In genomic region chr16:11343292-11343815, GRCm38 (mm10) we compare ENCODE assay signal across 11 mouse cellular contexts. TPM values are rescaled to one million over a fixed set of nuclear protein-coding genes. Genes with fewer than 3 reads are reported as not detected.
DNase-seq lines count a peak whose midpoint lies in the region; ATAC-seq and TF ChIP-seq lines count a peak whose summit lies in the region.
"Had no signal": no experiment of that assay in that cellular context is flagged by ENCODE, and none has a peak within 500 bp of the region (broad histone marks: within the 10 kb centered on the region; RNA-seq: fewer than 3 reads in every experiment).

No protein-coding gene starts in this region.

- H3K9me3 ChIP-seq in kidney, embryonic 14.5 days (ENCODE audit: control insufficient read depth, low read length), result no peaks in the 10 kb centered on the region
- no peaks in the 10 kb centered on the region for H3K9me3 ChIP-seq in intestine, postnatal 0 days (ENCODE audit: control insufficient read depth)
- H3K9me3 ChIP-seq: stomach, embryonic 15.5 days had no signal

- H3K4me3 ChIP-seq in kidney, embryonic 14.5 days (ENCODE audit: low read length), result no peak overlapping the region
- H3K4me3 ChIP-seq in intestine, postnatal 0 days (ENCODE audit: low read depth, low read length), result no peak overlapping the region
- H3K4me3 ChIP-seq: stomach, embryonic 15.5 days had no signal

- peak; percentile 60 for DNase-seq in kidney, adult 9 months
- DNase-seq in c-Kit-positive CD71-negative TER-119-negative erythroid progenitor cells, embryonic 14.5 days (ENCODE audit: low read depth), result peak; percentile 19
- DNase-seq in cerebellum, postnatal 36 days, result no peak
- DNase-seq in ovary, adult 18-20 months (ENCODE audit: low spot score), result no peak
- DNase-seq: cerebellum, adult 11 months had no signal

- no peak overlapping the region for H3K4me2 ChIP-seq in kidney, embryonic 14.5 days (replicated peaks; ENCODE audit: low read depth, low read length)
- H3K4me2 ChIP-seq in intestine, postnatal 0 days (replicated peaks; ENCODE audit: low read depth), result no peak overlapping the region
- H3K4me2 ChIP-seq: stomach, embryonic 15.5 days had no signal

- 75% methylated on average over 4 of the region's 4 CpGs for WGBS in kidney, embryonic 14.5 days
- WGBS in intestine, postnatal 0 days, result 61% methylated on average over 4 of the region's 4 CpGs

- no peak overlapping the region for H3K9ac ChIP-seq in kidney, embryonic 14.5 days (ENCODE audit: low read depth, low read length)
- no peak overlapping the region for H3K9ac ChIP-seq in intestine, postnatal 0 days (ENCODE audit: low read depth, low read length)
- H3K9ac ChIP-seq: stomach, embryonic 15.5 days had no signal

- H3K27me3 ChIP-seq in kidney, embryonic 14.5 days (ENCODE audit: control insufficient read depth, insufficient read depth, low read length), result no peaks in the 10 kb centered on the region
- H3K27me3 ChIP-seq in intestine, postnatal 0 days (replicated peaks; ENCODE audit: control insufficient read depth, insufficient read depth, low read length), result no peaks in the 10 kb centered on the region
- H3K27me3 ChIP-seq: stomach, embryonic 15.5 days had no signal

- H3K36me3 ChIP-seq in kidney, embryonic 14.5 days (ENCODE audit: control insufficient read depth, insufficient read depth, low read length), result no peaks in the 10 kb centered on the region
- no peaks in the 10 kb centered on the region for H3K36me3 ChIP-seq in intestine, postnatal 0 days (ENCODE audit: control insufficient read depth, insufficient read depth)
- H3K36me3 ChIP-seq: stomach, embryonic 15.5 days had no signal

- no peak overlapping the region for H3K27ac ChIP-seq in kidney, embryonic 14.5 days (ENCODE audit: low read depth, low read length)
- H3K27ac ChIP-seq in intestine, postnatal 0 days (ENCODE audit: low read depth, low read length), result no peak overlapping the region; the same call in 1 of the 2 replicates
- H3K27ac ChIP-seq: stomach, embryonic 15.5 days had no signal

- TF ChIP-seq CTCF in intestine, postnatal 0 days (IDR thresholded peaks at IDR 0.05; ENCODE audit: low read depth), result no peak

- H3K4me1 ChIP-seq in kidney, embryonic 14.5 days (ENCODE audit: control insufficient read depth, insufficient read depth, low read length), result no peaks in the 10 kb centered on the region
- no peaks in the 10 kb centered on the region for H3K4me1 ChIP-seq in intestine, postnatal 0 days (replicated peaks; ENCODE audit: control insufficient read depth, insufficient read depth, low read length)
- H3K4me1 ChIP-seq: stomach, embryonic 15.5 days had no signal

- ATAC-seq in kidney, embryonic 14.5 days (ENCODE audit: low FRiP score, low TSS enrichment), result no peak
- peak; percentile 75; the same call in 1 of the 2 replicates for ATAC-seq in intestine, postnatal 0 days
- ATAC-seq in megakaryocyte, adult 5-6 weeks (ENCODE audit: poor library complexity, severe bottlenecking), result peak; percentile 99
- no peak for ATAC-seq in activated CD4-positive, CD25-positive, alpha-beta regulatory T cell, adult 4 months
- ATAC-seq: forebrain, embryonic 14.5 days had no signal

RNA-seq across cellular contexts. Expression of gene Snx29, which starts 20.6 kb away (rescaled TPM):
- polyA plus RNA-seq in kidney, embryonic 14.5 days (2014; fragmentation: Nextera tagmentation; extraction: Ambion mirVana), result 8.6 and 17.7 TPM in 2 replicates
- polyA plus RNA-seq in intestine, postnatal 0 days (2015; fragmentation: Nextera tagmentation; extraction: Ambion mirVana), result 1.9 and 4.0 TPM in 2 replicates
- 6.2 and 7.1 TPM in 2 replicates for total RNA-seq in megakaryocyte, adult 5-6 weeks (2015)
- 4.7 and 6.3 TPM in 2 replicates for total RNA-seq in megakaryocyte, adult 5-6 weeks (2017)
- polyA plus RNA-seq in activated CD4-positive, CD25-positive, alpha-beta regulatory T cell, adult 4 months (2017; shearing (Covaris generic)), result 1 to 10 TPM; 5.1 to 8.3 TPM

RNA-seq across cellular contexts. Expression of gene Tnfrsf17, which starts 29.7 kb away (rescaled TPM):
- not detected in 2 replicates for polyA plus RNA-seq in kidney, embryonic 14.5 days (2014; fragmentation: Nextera tagmentation; extraction: Ambion mirVana)
- polyA plus RNA-seq in intestine, postnatal 0 days (2015; fragmentation: Nextera tagmentation; extraction: Ambion mirVana), result not detected in 2 replicates
- 1.7 TPM in 1 of 2 replicates, not detected in the other for total RNA-seq in megakaryocyte, adult 5-6 weeks (2015)
- 0.18 TPM in 1 of 2 replicates, not detected in the other for total RNA-seq in megakaryocyte, adult 5-6 weeks (2017)
- polyA plus RNA-seq in activated CD4-positive, CD25-positive, alpha-beta regulatory T cell, adult 4 months (2017; shearing (Covaris generic)), result not detected
- polyA plus RNA-seq: forebrain, embryonic 14.5 days; stomach, embryonic 15.5 days had no signal

Comparison
In these comparisons a context has a peak if more than half of its experiments do, and no peak if none do; other contexts are left out.
1. DNase-seq: peak in kidney, adult 9 months (single experiment) and c-Kit-positive CD71-negative TER-119-negative erythroid progenitor cells, embryonic 14.5 days (single experiment); none in cerebellum, postnatal 36 days (0 of 2) and ovary, adult 18-20 months (single experiment).
2. ATAC-seq: peak in intestine, postnatal 0 days (single experiment) and megakaryocyte, adult 5-6 weeks (single experiment); none in kidney, embryonic 14.5 days (single experiment) and activated CD4-positive, CD25-positive, alpha-beta regulatory T cell, adult 4 months (single experiment).